In the genomic region with DNA sequence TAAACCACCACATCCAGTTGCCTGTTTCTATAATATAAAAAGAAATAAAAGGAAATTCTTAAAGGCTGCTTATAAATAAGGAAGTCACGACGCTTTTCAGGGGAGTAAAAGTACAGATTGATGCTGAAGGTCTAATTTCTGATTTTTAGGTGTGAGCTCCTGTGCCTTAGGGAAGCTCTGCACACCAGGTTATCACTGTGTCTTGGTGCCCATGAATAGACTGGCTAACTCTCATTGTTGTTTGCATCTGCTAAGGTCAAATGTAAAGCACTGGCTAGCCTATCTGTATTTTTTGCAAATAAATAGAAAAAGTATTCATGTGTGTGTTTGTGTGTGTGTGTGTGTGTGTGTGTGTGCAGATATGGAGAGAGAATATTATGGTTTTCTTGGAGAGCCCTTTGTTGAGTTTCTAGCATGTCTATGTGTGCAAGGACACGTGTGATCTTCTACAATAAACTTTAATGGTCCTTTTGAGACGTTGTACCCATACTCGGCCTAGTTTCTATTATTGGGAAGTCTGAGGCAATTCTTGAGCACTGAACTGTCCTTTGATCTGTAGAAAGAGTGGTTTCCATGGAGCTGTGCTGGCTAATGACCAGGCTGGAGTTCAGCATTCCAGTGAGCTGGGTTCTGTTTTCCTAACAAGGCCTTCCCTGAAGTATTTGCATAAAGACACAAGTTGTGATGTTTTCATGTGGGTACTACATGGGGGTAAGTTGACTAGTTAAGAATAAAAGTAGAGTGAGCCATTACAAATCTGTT, we compare ENCODE assay signal across 10 mouse cellular contexts.
A peak's percentile ranks its signal among the peaks of the same experiment; 100 is the strongest.
DNase-seq lines count a peak whose midpoint lies in the region; ATAC-seq lines count a peak whose summit lies in the region.
"Had no signal": no experiment of that assay in that cellular context is flagged by ENCODE, and none has a peak within 500 bp of the region (broad histone marks: within the 10 kb centered on the region; RNA-seq: fewer than 3 reads in every experiment).

No protein-coding gene starts in this region.

- peak; percentile 56; the same call in 1 of the 2 replicates for ATAC-seq in liver, embryonic 16.5 days (ENCODE audit: low read depth)
- no peak for ATAC-seq in liver, embryonic 11.5 days (replicated peaks; ENCODE audit: low FRiP score)
- ATAC-seq in frontal cortex, adult (ENCODE audit: low TSS enrichment) = peak; percentile 41; the same call in 1 of the 2 replicates
- ATAC-seq in neural tube, embryonic 12.5 days (ENCODE audit: low FRiP score, low read depth) = peak; percentile 65; the same call in 1 of the 2 replicates

- H3K4me1 ChIP-seq in liver, embryonic 16.5 days (ENCODE audit: control insufficient read depth, low read depth, low read length) = no peaks in the 10 kb centered on the region
- no peaks in the 10 kb centered on the region for H3K4me1 ChIP-seq in liver, embryonic 11.5 days (replicated peaks; ENCODE audit: control insufficient read depth, insufficient read depth, low read length)
- no peaks in the 10 kb centered on the region for H3K4me1 ChIP-seq in neural tube, embryonic 12.5 days
- H3K4me1 ChIP-seq in heart, embryonic 10.5 days = no peaks in the 10 kb centered on the region
- H3K4me1 ChIP-seq: embryonic facial prominence, embryonic 12.5 days had no signal

- H3K36me3 ChIP-seq in liver, embryonic 16.5 days (ENCODE audit: control insufficient read depth, insufficient read depth) = no peaks in the 10 kb centered on the region
- H3K36me3 ChIP-seq in liver, embryonic 11.5 days (ENCODE audit: control insufficient read depth, insufficient read depth, low read length) = no peaks in the 10 kb centered on the region
- no peaks in the 10 kb centered on the region for H3K36me3 ChIP-seq in neural tube, embryonic 12.5 days
- no peaks in the 10 kb centered on the region for H3K36me3 ChIP-seq in heart, embryonic 10.5 days
- H3K36me3 ChIP-seq: embryonic facial prominence, embryonic 12.5 days had no signal

- H3K27ac ChIP-seq in liver, embryonic 16.5 days (ENCODE audit: low read length) = no peak overlapping the region
- H3K27ac ChIP-seq in liver, embryonic 11.5 days (ENCODE audit: low read depth, low read length) = no peak overlapping the region
- H3K27ac ChIP-seq in neural tube, embryonic 12.5 days = no peak overlapping the region
- H3K27ac ChIP-seq in heart, embryonic 10.5 days = no peak overlapping the region
- H3K27ac ChIP-seq: embryonic facial prominence, embryonic 12.5 days; kidney, postnatal 0 days had no signal

- no peak overlapping the region for H3K9ac ChIP-seq in liver, embryonic 16.5 days (ENCODE audit: low read depth, low read length)
- H3K9ac ChIP-seq in liver, embryonic 11.5 days (ENCODE audit: low read depth, low read length) = no peak overlapping the region
- H3K9ac ChIP-seq in neural tube, embryonic 12.5 days = no peak overlapping the region
- H3K9ac ChIP-seq: embryonic facial prominence, embryonic 12.5 days had no signal

- no peak overlapping the region for H3K4me3 ChIP-seq in liver, embryonic 16.5 days (ENCODE audit: low read depth, low read length)
- H3K4me3 ChIP-seq in liver, embryonic 11.5 days (ENCODE audit: low read depth, low read length) = no peak overlapping the region
- H3K4me3 ChIP-seq in neural tube, embryonic 12.5 days = no peak overlapping the region
- no peak overlapping the region for H3K4me3 ChIP-seq in heart, embryonic 10.5 days
- H3K4me3 ChIP-seq: embryonic facial prominence, embryonic 12.5 days had no signal

- 45% methylated on average over 5 of the region's 5 CpGs for WGBS in liver, embryonic 16.5 days (ENCODE audit: insufficient replicate concordance)
- WGBS in liver, embryonic 11.5 days = 71% methylated on average over 5 of the region's 5 CpGs
- WGBS in neural tube, embryonic 12.5 days = 32% methylated on average over 5 of the region's 5 CpGs
- WGBS in heart, embryonic 10.5 days = 65% methylated on average over 5 of the region's 5 CpGs

- no peaks in the 10 kb centered on the region for H3K27me3 ChIP-seq in liver, embryonic 16.5 days (ENCODE audit: control insufficient read depth, insufficient read depth, low read depth, low read length)
- H3K27me3 ChIP-seq in liver, embryonic 11.5 days (replicated peaks; ENCODE audit: control insufficient read depth, insufficient read depth, low read length) = no peaks in the 10 kb centered on the region
- no peaks in the 10 kb centered on the region for H3K27me3 ChIP-seq in neural tube, embryonic 12.5 days (replicated peaks)
- H3K27me3 ChIP-seq in heart, embryonic 10.5 days (ENCODE audit: insufficient read depth, poor library complexity, severe bottlenecking) = no peaks in the 10 kb centered on the region
- H3K27me3 ChIP-seq: embryonic facial prominence, embryonic 12.5 days had no signal

- H3K9me3 ChIP-seq in liver, embryonic 16.5 days (replicated peaks; ENCODE audit: control insufficient read depth, low read length) = no peaks in the 10 kb centered on the region
- no peaks in the 10 kb centered on the region for H3K9me3 ChIP-seq in liver, embryonic 11.5 days (ENCODE audit: control insufficient read depth, low read length)
- no peaks in the 10 kb centered on the region for H3K9me3 ChIP-seq in neural tube, embryonic 12.5 days
- no peaks in the 10 kb centered on the region for H3K9me3 ChIP-seq in heart, embryonic 10.5 days
- H3K9me3 ChIP-seq: embryonic facial prominence, embryonic 12.5 days had no signal

- DNase-seq in liver, embryonic 11.5 days (ENCODE audit: low spot score) = no peak
- DNase-seq in left cerebral cortex, adult 18-20 months (ENCODE audit: low spot score in 2 of 2) = peak; percentile 14 to 26
- DNase-seq in gastrocnemius, postnatal 25 days = no peak
- no peak for DNase-seq in gastrocnemius, adult 18-20 months (ENCODE audit: low spot score)
- no peak for DNase-seq in heart, embryonic 10.5 days (ENCODE audit: low spot score)

- H3K4me2 ChIP-seq in liver, embryonic 16.5 days (ENCODE audit: low read depth, low read length) = no peak overlapping the region
- H3K4me2 ChIP-seq in liver, embryonic 11.5 days = no peak overlapping the region
- H3K4me2 ChIP-seq in neural tube, embryonic 12.5 days (replicated peaks) = no peak overlapping the region
- H3K4me2 ChIP-seq: embryonic facial prominence, embryonic 12.5 days had no signal

Comparison
In these comparisons a context has a peak if more than half of its experiments do, and no peak if none do; other contexts are left out.
1. DNase-seq: peak in left cerebral cortex, adult 18-20 months (2 of 2); none in liver, embryonic 11.5 days (single experiment), gastrocnemius, postnatal 25 days (single experiment), gastrocnemius, adult 18-20 months (single experiment) and heart, embryonic 10.5 days (single experiment).